Mouse (Mus musculus): ENCODE results near the gene Smcp.

DNA sequence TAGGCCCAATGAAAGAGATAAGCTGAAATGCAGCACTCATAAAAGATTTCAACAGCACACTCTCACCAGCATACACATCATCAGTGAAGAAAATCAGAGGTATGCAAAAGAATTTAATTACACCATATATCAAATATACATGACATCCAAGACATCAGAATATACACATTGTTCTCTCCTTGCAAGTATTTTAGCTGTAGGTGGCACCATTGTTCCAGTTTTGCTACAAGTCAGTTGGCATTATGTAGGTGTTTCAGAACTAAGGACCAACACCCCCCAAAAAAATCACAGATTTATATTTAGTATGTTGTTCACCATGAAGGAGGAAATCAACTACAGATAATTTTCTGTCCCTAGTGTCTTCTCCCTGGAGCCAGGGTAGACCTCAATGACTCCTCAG is 23.4 kb downstream of the Smcp start:
- TF ChIP-seq CTCF (IDR thresholded peaks at IDR 0.05; ENCODE audit: insufficient read depth, low read depth, low read length) (no peak), POLR2A (IDR thresholded peaks at IDR 0.05; ENCODE audit: insufficient read depth, low read depth, low read length) (no peak)
